Mouse (Mus musculus): ENCODE measurements around the gene Alox15.
"Not testable (repeated sequence)": the region's sequence is repeated elsewhere in the genome, so short reads cannot be mapped to it uniquely, and the experiment has no call there.

Alox15 gene

GRCm38 (mm10) chr11:70351868-70352267, at the start of gene Alox15:
TSS of gene Alox15 (minus strand) at chr11:70352031.
- no peak for DNase-seq (ENCODE audit: low spot score)

GRCm38 (mm10) chr11:70389421-70389820, 37.6 kb upstream of the Alox15 start:
- no peak for DNase-seq (ENCODE audit: low spot score)

GRCm38 (mm10) chr11:70387436-70387835, 35.6 kb upstream of the Alox15 start:
- DNase-seq (ENCODE audit: low spot score): no peak

GRCm38 (mm10) chr11:70384136-70384535, 32.3 kb upstream of the Alox15 start:
- DNase-seq (ENCODE audit: low spot score): no peak

- DNase-seq (ENCODE audit: low spot score): no peak
Measured at GRCm38 (mm10) chr11:70381330-70381729, 29.5 kb upstream of the Alox15 start.

- DNase-seq (ENCODE audit: low spot score): no peak
Measured at GRCm38 (mm10) chr11:70380478-70381005, 28.7 kb upstream of the Alox15 start.

GRCm38 (mm10) chr11:70376054-70376453, 24.2 kb upstream of the Alox15 start:
- DNase-seq (ENCODE audit: low spot score): no peak

GRCm38 (mm10) chr11:70374302-70374701, 22.5 kb upstream of the Alox15 start:
- DNase-seq (ENCODE audit: low spot score): no peak

GRCm38 (mm10) chr11:70372849-70373557, 21.2 kb upstream of the Alox15 start:
- no peak for DNase-seq (ENCODE audit: low spot score)

- DNase-seq (ENCODE audit: low spot score): no peak
Measured at GRCm38 (mm10) chr11:70372396-70372795, 20.6 kb upstream of the Alox15 start.

- DNase-seq (ENCODE audit: low spot score): not testable (repeated sequence)
Measured at GRCm38 (mm10) chr11:70368626-70369025, 16.8 kb upstream of the Alox15 start.

- DNase-seq (ENCODE audit: low spot score): not testable (repeated sequence)
Measured at GRCm38 (mm10) chr11:70367701-70368100, 15.9 kb upstream of the Alox15 start.

GRCm38 (mm10) chr11:70348630-70349029, 3.2 kb downstream of the Alox15 start:
- no peak for DNase-seq (ENCODE audit: low spot score)

- DNase-seq (ENCODE audit: low spot score): no peak
Measured at GRCm38 (mm10) chr11:70347861-70348260, 4.0 kb downstream of the Alox15 start.

GRCm38 (mm10) chr11:70345546-70345945, 6.3 kb downstream of the Alox15 start:
- no peak for DNase-seq (ENCODE audit: low spot score)

GRCm38 (mm10) chr11:70345061-70345460, 6.8 kb downstream of the Alox15 start:
- no peak for DNase-seq (ENCODE audit: low spot score)

- DNase-seq (ENCODE audit: low spot score): no peak
Measured at GRCm38 (mm10) chr11:70339481-70339880, 12.3 kb downstream of the Alox15 start.

- peak; percentile 51 for DNase-seq (ENCODE audit: low spot score)
Measured at GRCm38 (mm10) chr11:70334477-70334876, 17.4 kb downstream of the Alox15 start.

- no peak for DNase-seq (ENCODE audit: low spot score)
Measured at GRCm38 (mm10) chr11:70324726-70325125, 27.1 kb downstream of the Alox15 start.

GRCm38 (mm10) chr11:70322528-70322927, 29.3 kb downstream of the Alox15 start, which contains the start of gene Alox12e:
TSS of gene Alox12e (minus strand) at chr11:70322628.
- no peak for DNase-seq (ENCODE audit: low spot score)

GRCm38 (mm10) chr11:70321664-70322063, 30.2 kb downstream of the Alox15 start:
- DNase-seq (ENCODE audit: low spot score): peak; percentile 67

GRCm38 (mm10) chr11:70319614-70320013, 32.2 kb downstream of the Alox15 start:
- no peak for DNase-seq (ENCODE audit: low spot score)

- DNase-seq (ENCODE audit: low spot score): no peak
Measured at GRCm38 (mm10) chr11:70313833-70314232, 38.0 kb downstream of the Alox15 start.

- no peak for DNase-seq (ENCODE audit: low spot score)
Measured at GRCm38 (mm10) chr11:70309341-70309740, 42.5 kb downstream of the Alox15 start.

All from ovary, postnatal 36 days (tissue).